Mouse (Mus musculus): ENCODE results near the gene Rfx8. TPM values are rescaled to one million over a fixed set of nuclear protein-coding genes. Genes with fewer than 3 reads are reported as not detected.

The Rfx8 gene
- total RNA-seq, 4 experiments from 2014 or later, result 0.18 to 1.2 (median 0.45) TPM; not detected in 1

DNA sequence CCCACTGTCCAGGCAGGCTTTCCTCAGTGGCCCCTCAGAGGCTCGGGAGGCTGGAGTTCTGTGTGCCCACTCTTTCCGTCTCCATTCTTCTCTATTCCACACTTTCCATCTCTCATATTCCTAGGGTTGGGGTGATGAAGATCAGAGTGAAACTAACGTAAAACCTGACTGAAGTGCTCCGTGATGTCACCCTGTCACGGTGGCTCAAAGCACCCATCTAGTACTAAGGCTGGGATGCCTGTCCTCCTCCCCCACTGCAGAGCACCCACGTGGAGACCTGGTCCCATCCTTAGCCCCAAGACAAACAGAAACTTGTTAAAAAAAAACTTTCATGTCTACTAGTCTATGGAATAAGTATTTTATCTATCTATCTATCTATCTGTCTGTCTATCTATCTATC, 14.1 kb upstream of the Rfx8 start:
- no peak for DNase-seq (ENCODE audit: low spot score in 2 of 2)

DNA sequence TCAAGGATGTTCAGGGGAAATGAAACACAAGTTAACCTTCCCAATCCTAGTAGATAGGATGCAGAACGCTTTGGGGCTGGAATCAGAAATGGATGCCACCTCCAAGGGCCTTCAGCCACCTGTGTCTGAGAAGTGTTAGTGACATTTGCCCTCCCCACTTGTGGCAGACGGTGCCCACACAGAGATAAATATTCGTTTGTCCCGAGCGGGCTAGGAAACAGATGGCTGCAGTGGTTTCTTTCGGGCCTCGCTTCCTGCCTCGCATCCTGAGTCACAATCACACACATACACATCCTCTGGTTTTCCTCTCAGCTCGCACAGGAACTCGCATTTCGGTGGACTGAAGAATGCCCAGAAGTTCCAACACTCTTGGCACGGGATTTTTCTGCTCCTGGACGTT, 13.5 kb upstream of the Rfx8 start:
- no peak for DNase-seq (ENCODE audit: low spot score in 2 of 2)

DNA sequence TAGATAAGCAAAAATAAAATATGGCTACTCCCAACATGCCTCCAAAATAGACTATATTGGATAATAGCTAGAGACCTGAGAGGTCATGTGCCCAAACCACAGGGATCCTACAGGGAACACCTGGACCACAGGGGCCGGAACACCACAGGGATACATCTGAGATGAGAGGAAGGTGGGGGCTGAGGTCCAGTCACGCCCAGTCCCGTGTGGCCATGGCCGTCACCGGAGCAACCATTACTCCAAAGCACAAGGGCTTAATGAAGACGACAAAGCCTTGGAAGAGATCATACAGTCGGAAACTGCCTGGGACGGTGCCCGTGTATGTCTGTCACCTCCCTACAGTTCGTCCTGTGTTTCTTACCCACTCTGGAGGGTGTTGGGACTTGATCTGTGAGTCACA, 13.1 kb upstream of the Rfx8 start:
- no peak for DNase-seq (ENCODE audit: low spot score in 2 of 2)

DNA sequence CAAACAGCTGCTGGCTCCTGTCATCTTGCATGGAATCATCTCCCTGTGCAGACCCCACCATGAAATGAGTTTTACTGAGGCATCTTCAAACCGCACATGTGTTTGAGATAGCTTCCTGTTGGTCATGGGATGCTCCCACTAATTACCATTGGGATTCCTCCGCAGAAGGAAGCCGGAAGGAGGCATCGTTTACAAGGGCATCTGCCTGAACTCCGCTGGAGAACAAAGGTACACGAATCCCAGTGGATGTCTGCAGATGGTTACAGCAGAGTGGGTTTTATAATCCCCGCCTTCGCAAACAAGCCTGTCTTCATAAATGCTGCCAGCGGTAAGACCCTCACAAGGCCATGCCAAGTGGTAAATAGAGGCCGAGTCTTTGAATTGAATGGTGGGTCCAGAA, 11.3 kb upstream of the Rfx8 start:
- DNase-seq (ENCODE audit: low spot score in 2 of 2), result no peak

DNA sequence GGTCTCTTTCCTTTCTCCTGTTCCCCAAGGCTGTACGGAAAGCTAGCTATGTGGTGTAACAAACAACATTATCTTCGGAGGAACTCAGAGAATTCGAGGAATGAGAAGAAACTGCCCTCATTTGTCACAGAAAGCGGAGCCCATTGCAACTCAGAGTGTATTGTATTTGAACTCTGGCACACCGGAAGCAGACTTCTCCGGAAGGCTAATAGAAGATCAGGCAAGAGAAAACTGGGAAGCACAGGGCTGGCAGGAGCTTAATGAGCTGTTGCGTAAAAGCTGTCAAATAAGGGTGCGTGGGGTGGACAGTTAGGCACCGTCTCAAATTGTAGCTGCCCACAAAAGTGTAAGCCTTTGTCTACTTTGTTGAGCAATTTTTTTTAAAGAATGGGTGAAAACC, 10.7 kb upstream of the Rfx8 start:
- no peak for DNase-seq (ENCODE audit: low spot score in 2 of 2)

DNA sequence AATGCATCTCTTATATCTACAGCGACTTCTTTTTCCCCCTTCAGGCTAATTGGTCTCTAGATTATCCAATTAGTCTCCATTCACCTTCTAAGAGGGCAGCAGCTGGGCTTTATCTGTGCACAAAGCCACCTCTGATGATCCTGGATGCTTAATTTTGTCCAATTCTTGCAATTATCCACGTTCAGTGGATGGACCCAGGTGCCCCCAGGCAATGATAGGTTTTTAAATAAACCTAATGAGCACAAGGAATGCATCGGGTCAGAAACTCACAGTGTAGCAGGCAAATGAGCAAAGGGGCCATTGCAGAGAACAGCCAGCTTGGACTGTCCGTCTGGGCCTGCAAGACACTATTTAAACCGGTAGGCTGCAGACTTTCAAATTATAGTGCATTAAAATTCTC, 10.1 kb upstream of the Rfx8 start:
- DNase-seq (ENCODE audit: low spot score in 2 of 2), result no peak

DNA sequence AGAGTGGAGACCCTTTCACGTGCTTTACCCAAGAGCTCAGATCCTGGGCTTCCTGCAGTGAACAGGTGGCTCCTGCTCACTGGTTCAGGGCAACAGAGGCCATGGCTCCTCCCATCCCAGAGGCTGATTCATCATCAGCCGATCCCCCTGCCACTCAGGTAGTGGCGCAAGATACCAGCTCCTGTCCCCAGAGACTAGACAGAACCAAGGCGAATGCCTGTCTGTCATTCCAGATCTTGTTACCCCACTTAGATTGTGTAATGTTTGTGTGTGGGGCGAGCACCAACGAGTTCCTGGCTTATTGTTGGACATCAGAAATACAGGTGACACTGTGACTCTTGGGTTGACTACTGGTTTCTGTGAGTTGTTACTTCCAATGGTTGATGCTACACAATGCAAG, 9.1 kb upstream of the Rfx8 start:
- no peak for DNase-seq (ENCODE audit: low spot score in 2 of 2)

DNA sequence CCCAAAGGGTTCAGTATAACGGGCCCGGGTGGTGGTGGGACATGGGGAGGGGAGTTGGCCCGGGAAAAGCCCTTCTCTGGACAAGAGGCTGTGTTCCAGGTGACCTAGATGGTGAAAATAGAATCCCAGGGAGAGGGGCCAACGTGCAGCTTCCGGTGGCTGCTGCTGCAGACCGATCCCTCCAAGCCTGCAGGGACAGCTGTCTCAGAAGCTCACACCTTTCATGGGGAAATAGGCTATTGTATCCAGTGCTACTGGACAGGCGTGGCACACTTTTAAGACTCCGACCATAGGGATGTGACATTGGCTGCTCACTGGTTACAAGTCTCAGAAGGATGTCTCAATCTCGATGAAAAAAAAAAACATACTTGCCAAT, 542 bp upstream of the Rfx8 start:
- DNase-seq (ENCODE audit: low spot score in 2 of 2), result no peak

DNA sequence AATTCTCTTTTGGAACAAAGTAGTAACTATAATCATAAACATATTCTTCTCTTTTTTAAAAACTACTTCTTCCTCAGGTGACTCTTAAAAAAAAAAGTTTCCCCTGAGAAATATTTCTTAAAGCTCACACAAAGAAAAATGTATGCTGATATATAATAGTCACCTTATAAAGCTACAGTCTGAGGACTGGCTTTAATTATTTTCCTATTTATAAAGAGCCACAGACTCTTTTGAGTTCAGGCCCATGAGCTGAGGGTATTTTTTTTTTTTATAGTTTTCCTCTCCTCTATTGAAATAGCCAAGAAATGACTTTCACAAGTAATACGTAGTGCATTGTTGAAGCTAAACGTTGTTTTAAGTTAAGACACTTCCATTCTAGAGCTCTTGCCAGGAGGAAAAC, 611 bp downstream of the Rfx8 start:
- no peak for DNase-seq (ENCODE audit: low spot score in 2 of 2)

DNA sequence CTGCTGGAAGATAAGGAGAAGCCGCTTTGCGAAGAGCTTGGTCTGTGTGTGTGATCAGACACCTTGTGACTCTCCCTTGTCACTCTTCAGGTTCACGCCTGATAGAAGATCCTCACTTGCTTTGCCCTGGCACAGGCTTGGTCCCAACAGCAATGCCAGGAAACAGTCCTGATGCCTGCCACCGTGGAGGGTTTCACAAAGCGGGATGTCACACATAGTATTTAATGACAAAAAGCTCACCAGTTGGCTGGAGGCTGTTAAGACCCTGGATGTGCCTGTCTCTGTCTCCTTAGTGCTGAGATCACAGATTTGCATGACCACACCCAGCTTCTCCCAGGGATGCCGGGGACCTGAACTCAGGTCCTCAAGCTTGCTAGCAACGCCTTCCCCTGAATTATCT, 5.2 kb downstream of the Rfx8 start:
- DNase-seq (ENCODE audit: low spot score in 2 of 2), result no peak

DNA sequence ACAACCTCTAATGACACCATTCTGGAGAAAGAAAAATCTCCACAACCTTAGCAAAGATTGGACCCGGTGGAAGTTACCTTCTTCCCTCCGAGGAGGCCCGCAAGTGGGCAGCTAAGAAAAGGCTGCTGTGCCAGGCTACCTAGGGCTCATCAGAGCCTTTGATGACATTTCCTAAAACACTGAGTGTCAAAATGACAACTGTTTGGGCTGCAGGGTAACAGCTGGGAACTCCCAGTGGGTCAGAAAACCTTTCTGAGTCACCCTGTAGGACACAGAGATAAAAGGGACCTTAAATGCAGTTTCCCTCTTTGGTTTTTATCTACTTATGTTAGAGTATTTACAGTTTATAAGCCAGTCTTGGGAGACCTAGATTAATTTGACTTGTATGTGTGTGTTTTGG, 6.1 kb downstream of the Rfx8 start:
- no peak for DNase-seq (ENCODE audit: low spot score in 2 of 2)

DNA sequence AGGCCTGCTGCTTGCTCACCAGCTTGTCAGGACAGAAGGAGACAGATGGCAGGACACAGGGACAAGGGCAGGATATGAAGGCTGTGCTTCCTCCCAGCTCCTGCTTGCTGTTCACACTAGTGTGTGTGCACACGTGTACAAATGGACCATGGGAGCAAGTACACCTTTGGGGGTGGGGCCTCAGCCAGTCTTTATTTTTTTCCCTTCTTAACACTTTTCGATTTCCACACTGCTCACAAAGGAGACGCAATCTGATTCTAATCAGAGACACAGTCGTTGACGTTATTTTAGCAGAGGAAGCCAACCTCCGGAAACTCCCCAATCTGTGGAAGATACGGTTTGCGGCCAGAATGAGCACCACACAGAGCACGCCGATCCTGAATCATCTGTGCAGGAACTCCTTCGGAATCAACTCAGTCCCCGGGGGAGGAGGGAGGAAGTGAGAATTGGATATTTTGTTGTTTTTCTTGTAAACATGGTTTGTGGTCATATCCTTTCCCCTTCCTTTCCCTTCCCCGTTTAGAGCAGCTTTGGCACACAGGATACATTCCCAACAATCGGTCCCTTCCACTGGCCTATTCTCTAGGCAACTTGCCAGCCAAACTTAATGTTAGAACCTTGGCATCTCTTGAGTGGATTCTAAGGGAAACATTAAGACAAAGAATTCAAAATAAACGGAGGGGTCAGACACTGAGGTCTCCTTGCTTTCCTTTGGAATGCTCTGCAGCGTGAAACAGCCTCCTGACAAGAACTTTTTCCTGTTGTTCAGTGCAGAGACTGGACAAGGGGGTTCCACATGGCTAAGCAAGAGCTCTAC, 6.7 kb downstream of the Rfx8 start:
- no peak for DNase-seq (ENCODE audit: low spot score in 2 of 2)

DNA sequence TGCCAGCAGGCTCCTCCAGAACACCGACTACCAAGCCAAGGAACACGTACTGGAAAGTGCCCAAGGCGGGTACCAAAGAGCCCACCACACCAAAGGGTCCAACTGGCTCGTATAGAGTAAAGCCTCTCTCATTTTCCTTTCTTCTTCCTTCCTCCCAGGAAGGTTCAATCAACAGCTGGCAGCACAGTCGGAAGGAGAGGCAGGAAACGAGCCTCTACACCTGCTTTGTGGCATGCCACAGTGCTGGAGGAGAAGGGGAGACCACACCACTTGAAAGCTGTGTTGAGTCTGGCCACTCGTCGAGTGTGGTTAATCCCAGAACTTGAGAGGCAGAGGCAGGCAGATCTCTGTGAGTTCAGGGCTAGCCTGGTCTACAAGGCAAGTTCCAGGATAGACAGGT, 7.5 kb downstream of the Rfx8 start:
- no peak for DNase-seq (ENCODE audit: low spot score in 2 of 2)

DNA sequence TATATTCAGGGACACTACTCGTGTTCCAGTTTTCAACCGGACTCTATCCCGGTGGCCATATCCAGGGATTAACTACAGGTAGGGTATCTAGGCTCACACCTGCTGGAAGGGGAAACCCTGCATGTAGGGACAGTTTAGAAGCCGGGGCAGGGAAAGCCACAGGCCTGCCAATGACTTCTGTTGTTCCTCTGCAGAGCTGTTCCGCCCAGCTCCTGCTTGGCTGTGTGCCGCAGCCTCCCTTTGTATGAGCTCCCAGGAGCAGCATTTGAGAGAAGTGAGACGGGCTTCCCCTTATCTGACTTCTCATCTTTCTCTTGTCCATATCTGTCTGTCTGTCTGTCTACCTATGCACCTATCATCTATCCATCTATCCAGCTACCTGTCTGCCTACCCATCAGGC, 8.5 kb downstream of the Rfx8 start:
- no peak for DNase-seq (ENCODE audit: low spot score in 2 of 2)

DNA sequence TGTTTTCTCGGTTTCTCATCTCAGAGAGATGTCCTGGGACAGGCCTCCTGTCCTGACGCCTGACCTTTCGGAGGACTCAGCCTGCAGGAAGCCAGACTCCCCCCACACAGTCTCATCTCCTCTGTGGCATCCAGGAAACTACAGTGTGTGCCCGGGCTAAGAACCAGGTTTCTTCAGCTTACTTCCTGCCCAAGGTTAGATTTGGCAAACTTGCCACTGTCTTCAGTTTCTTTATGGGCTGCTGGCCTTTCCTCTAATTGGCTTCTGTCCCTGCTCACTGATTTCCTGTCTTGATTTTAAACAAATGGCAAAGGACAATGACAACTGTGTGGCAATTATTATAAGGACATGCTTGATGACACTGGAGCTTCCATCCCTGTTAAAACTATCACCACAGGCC, 10.2 kb downstream of the Rfx8 start:
- no peak for DNase-seq (ENCODE audit: low spot score in 2 of 2)

DNA sequence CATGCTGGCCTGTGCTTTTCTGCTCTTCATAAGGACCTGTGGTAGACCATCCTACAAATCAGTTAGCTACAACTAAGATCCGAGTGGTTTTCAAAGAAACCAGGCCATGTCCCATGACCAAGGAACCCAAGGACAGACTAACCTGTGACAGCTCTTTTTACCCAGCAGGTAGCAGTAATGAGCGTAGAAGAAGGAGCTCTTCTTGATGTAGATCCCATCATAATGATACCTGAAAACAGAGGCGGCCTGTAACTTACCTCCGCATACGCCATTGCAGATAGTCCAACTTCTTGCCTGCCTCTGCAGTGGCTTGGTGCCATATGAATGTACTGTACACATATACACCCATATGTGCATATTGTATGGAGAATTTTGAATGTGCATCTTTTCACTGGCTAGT, 10.8 kb downstream of the Rfx8 start:
- DNase-seq (ENCODE audit: low spot score in 2 of 2), result no peak

DNA sequence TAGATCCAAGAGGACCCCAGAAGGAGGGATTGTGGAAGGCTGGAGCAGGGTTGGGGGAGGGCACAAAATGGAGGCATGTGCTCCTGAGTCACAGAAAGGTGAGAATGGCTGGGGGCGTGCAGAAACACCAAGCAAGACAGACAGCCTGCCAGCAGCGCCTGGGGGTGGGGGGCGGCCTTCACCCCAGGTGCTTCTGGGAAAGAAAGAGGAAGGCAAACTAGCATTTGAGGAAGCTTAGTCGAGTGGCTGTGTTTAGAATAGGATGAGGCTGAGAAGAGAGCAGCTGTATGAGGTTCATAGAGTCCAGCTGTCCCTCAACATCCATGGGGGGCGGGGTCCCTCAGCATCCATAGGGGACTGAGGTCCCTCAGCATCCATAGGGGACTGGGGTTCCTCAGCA, 12.0 kb downstream of the Rfx8 start:
- no peak for DNase-seq (ENCODE audit: low spot score in 2 of 2)

DNA sequence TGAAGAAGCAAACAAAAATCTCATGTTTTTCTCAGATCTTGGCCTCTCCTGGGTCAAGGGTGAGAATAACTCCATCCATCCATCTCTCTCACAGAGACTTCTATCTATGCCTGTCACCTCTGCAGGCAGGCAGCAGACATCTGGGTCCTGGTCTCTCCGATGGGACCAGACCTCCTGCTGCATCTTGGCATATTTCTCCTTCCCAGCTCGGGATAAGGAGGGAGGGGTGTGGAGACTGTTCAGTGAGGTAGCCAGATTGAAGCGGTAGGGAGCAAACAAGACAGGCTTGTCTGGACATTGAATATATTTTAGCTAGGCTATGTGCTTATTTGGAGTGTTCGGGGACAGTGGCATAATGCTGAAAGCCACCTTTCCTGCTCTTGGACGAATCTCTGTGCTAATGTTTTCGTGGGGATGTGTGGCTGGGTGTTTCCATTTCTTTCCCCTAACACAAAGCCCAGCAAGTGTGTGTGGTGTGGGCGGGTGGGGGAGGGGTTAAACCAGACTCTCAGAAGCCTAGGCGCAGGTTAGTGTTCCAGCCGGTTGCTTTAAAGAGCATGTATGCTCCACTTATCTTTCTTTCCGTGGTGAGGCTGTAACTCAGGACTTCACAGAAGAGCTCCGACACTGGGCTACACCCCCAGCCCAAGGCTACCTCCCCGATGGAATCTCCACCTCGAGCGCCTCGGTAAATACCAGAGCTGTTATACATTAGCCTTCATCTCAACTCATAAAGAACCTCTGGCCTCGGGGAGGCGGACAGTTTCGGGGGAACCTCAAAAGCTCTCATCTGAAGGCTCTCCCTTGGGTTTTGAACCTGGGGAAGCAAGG, 18.4 kb downstream of the Rfx8 start:
- DNase-seq (ENCODE audit: low spot score in 2 of 2), result no peak

DNA sequence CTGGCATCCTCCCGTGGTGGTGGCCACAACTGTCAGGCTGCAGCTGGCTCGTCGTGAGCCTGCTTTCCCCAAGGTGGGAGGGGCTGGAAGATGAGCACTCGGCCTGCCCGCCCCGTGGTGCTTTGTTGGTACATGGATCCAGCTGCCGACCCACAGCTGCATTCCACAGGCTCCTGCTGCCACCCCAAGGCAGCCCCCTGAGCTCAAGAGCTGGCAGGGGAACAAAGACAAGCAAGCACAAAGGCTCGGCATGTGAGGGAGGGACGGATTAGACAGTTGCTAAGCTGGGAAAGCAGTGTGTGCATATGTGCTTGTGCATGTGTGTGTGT, 19.6 kb downstream of the Rfx8 start:
- no peak for DNase-seq (ENCODE audit: low spot score in 2 of 2)

DNA sequence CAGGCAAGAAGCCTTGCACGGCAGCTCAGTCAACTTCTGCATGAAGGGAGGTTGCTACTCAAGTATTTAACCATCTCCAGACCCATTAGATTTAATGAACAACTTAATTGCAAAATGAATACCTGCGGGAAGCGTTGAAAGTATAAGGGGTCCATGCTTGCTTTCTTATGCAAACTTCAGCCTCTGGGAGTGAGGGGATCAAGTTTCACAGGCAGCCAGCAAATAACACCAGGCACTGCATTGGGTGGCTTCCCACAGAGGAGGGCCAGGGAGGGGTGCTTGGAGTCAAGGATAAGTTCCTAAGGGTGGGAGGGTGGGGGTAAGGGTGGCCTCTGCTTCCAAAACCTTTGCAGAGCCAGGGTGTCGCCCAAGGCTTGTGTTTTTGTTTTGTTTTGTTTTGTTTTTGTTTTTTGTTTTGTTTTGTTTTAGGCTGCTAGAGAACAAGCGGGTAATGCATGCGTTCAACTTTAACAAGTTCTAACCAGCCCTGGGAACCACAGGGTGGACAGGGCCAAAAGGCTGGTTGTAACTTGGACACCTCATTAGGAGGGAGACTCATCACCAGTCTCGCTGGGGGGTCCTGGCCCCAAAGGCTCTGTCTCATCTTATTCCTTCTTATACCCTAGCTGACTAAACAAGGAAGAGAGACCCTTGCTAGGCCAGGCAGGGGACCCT, 20.1 kb downstream of the Rfx8 start:
- no peak for DNase-seq (ENCODE audit: low spot score in 2 of 2)

DNA sequence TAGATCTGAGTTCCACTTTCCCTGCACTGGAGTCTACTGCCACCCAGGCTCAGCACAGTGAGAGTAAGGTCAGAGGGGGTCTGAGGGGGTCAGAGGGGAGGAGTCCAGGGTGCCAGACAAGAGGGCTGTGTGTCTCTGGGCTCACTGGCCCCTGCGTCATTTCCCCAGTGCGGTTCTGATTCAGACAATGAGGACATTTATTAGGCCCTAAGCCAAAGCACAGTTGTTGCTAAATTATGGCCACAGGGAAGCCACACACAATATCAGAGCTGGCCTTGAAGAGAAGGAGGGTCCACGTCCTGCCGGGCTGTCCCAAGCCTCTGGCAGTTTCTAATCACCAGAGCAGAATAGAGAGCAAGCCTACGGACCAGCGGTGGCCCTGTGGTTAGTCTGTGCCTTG, 22.3 kb downstream of the Rfx8 start:
- no peak for DNase-seq (ENCODE audit: low spot score in 2 of 2)

DNA sequence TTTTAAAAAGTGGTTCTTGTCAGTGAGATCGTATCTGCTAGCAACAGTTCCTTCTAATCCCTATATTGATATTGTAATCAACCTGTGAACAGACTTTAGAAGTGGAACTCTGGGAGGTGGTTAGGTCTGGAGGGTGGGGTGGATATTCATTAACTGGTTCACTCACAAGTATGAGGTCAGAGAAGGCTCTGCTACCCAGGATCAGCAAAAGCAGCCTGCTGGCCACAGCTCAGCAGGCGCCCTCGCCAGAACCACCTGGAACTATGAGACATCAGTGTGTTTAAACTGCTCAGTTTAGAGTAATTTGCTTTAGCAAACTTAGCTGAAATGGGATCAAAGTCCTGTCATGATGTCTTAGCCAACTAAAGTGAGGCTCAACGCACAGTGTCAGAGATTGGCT, 25.6 kb downstream of the Rfx8 start:
- no peak for DNase-seq (ENCODE audit: low spot score in 2 of 2)

DNA sequence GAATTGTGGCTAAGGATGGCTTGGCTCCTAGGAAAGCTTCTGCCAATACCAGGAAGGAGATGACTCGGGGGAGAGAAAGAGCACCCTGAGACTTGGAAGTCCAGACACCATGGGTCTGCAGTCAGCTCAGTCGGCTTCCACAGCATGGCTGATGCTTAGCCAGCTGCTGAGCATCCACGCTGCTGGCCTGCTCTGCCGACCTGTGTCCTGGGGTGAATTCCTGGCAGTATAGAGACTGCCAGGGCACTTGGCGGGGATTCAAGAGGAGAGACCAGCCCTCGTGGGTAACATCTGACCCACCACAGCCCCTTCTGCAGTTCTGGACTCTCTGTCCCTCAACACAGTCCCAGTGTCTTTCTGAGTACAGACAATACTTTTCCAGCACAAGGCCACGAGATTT, 26.0 kb downstream of the Rfx8 start:
- no peak for DNase-seq (ENCODE audit: low spot score in 2 of 2)

Data from layer of hippocampus, adult 8-10 months (tissue).